Mouse (Mus musculus): ENCODE measurements around the gene Ddx43.

DNA sequence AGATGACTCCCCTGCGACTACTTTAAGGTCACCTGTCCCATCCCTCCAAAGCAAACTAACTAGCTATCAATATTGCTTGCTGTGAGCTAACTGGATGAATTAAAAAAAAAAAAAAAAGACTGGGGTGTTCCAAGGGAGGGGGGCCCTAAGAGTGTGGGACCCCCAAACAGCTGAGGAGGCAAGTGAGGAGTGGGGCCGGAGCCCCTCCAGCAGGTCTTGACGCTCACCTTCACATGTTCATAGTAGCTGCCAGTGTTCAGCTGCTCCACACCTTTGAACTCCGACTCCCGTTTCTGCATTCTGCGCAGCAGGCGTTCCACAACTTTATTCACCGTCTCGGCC lies 46.6 kb downstream of the Ddx43 start:
- TF ChIP-seq CTCF (IDR thresholded peaks at IDR 0.05) (no peak), EP300 (IDR thresholded peaks at IDR 0.05) (no peak)
